Mouse (Mus musculus) kidney, adult 2 months (tissue): Measurements from ENCODE around the gene Gpbar1. TPM values are rescaled to one million over a fixed set of nuclear protein-coding genes. Genes with fewer than 3 reads are reported as not detected.

ENCODE experiments used
- DNase-seq: peaks from one replicate; pipeline ENCODE4 v3.0.0; 2021
- H3K27ac ChIP-seq: fragments of 200-500 bp; 2 replicates; pipeline ENCODE4 v1.5.1; 2012; ENCODE audit warnings: low read depth, low read length, control low read depth, inconsistent platforms; ENCODE audit not compliant: insufficient read depth
- H3K27me3 ChIP-seq: fragments of 200-500 bp; replicated peaks from 2 replicates; pipeline ENCODE4 v1.6.1; 2012; ENCODE audit warnings: mild to moderate bottlenecking, moderate library complexity, low read length, inconsistent platforms; ENCODE audit not compliant: control insufficient read depth, insufficient read depth
- H3K36me3 ChIP-seq: fragments of 200-500 bp; 2 replicates; pipeline ENCODE4 v1.6.1; 2012; ENCODE audit warnings: mild to moderate bottlenecking, moderate library complexity, low read length, inconsistent platforms; ENCODE audit not compliant: control insufficient read depth, insufficient read depth
- H3K4me1 ChIP-seq: fragments of 200-500 bp; 2 replicates; pipeline ENCODE4 v1.6.1; 2011; ENCODE audit warnings: low read length; ENCODE audit not compliant: control insufficient read depth, insufficient read depth
- H3K4me3 ChIP-seq: fragments of 200-500 bp; 2 replicates; pipeline ENCODE4 v1.5.1; 2011; ENCODE audit warnings: mild to moderate bottlenecking, low read depth, low read length, control low read depth; ENCODE audit not compliant: insufficient read depth
- CTCF ChIP-seq: fragments of 200-500 bp; conservative IDR thresholded peaks from 2 replicates; pipeline ENCODE4 v1.5.1; 2011; ENCODE audit warnings: low read depth, mild to moderate bottlenecking, control low read depth, low read length, moderate library complexity, mixed read lengths; ENCODE audit not compliant: insufficient read depth, insufficient read length
- POLR2A ChIP-seq: fragments of 200-500 bp; IDR thresholded peaks from one replicate; pipeline ENCODE4 v1.6.1; 2011; ENCODE audit warnings: low read depth, low read length, control low read depth
- WGBS: fragments of 180-500 bp; shearing (Covaris S2); methylation state at CpG from one replicate; pipeline ENCODE4 v1.1.7; 2018; 5-methylcytosine and 5-hydroxymethylcytosine counted together
- polyA plus RNA-seq: library from polyadenylated mRNA; depleted of rRNA; stranded (reverse); fragments of >200 nt; gene quantifications from 2 replicates; pipeline ENCODE4 v1.2.3, GENCODE M21; 2012

Gpbar1 gene
- polyA plus RNA-seq, 1 experiment: 0.20 TPM

GRCm38 (mm10) chr1:74255704-74256345, 22.5 kb upstream of the Gpbar1 start:
- H3K27me3 ChIP-seq: no peaks in the 10 kb centered on the region
- DNase-seq: no peak
- WGBS: 95% methylated on average over 8 of the region's 8 CpGs
- H3K36me3 ChIP-seq: peaks cover 21% of the 10 kb centered on the region
- TF ChIP-seq CTCF: no peak
- TF ChIP-seq POLR2A: no peak
- no peaks in the 10 kb centered on the region for H3K4me1 ChIP-seq
- H3K27ac ChIP-seq: no peak overlapping the region
- no peak overlapping the region for H3K4me3 ChIP-seq

GRCm38 (mm10) chr1:74256782-74257181, 21.6 kb upstream of the Gpbar1 start:
- no peak for DNase-seq
- Histone ChIP-seq H3K27me3 (no peaks in the 10 kb centered on the region), H3K36me3 (peaks cover 18% of the 10 kb centered on the region), H3K27ac (no peak overlapping the region), H3K4me1 (no peaks in the 10 kb centered on the region), H3K4me3 (no peak overlapping the region)
- no peak for TF ChIP-seq POLR2A
- no peak for TF ChIP-seq CTCF
- 84% methylated on average over 4 of the region's 4 CpGs for WGBS

- Histone ChIP-seq H3K27ac (no peak overlapping the region), H3K27me3 (no peaks in the 10 kb centered on the region), H3K36me3 (peaks cover 6% of the 10 kb centered on the region; the same call in 1 of the 2 replicates), H3K4me3 (no peak overlapping the region), H3K4me1 (no peaks in the 10 kb centered on the region)
- DNase-seq: no peak
- no peak for TF ChIP-seq POLR2A
- TF ChIP-seq CTCF: no peak
- 68% methylated on average over 6 of the region's 6 CpGs for WGBS
Measured at GRCm38 (mm10) chr1:74262510-74262909, 15.8 kb upstream of the Gpbar1 start.

GRCm38 (mm10) chr1:74268750-74269149, 9.6 kb upstream of the Gpbar1 start:
- H3K36me3 ChIP-seq: no peaks in the 10 kb centered on the region; the same call in 1 of the 2 replicates
- no peaks in the 10 kb centered on the region for H3K27me3 ChIP-seq
- no peaks in the 10 kb centered on the region for H3K4me1 ChIP-seq
- 85% methylated on average over 8 of the region's 8 CpGs for WGBS
- no peak overlapping the region for H3K4me3 ChIP-seq
- H3K27ac ChIP-seq: no peak overlapping the region
- no peak for DNase-seq
- TF ChIP-seq CTCF (no peak), POLR2A (no peak)

GRCm38 (mm10) chr1:74271659-74272058, 6.7 kb upstream of the Gpbar1 start:
- 75% methylated on average over 4 of the region's 4 CpGs for WGBS
- Histone ChIP-seq H3K4me1 (no peaks in the 10 kb centered on the region), H3K36me3 (no peaks in the 10 kb centered on the region; the same call in 1 of the 2 replicates), H3K27me3 (no peaks in the 10 kb centered on the region), H3K27ac (no peak overlapping the region), H3K4me3 (no peak overlapping the region)
- TF ChIP-seq POLR2A: no peak
- no peak for TF ChIP-seq CTCF
- no peak for DNase-seq

GRCm38 (mm10) chr1:74275015-74275414, 3.3 kb upstream of the Gpbar1 start:
- 35% methylated on average over 9 of the region's 9 CpGs for WGBS
- TF ChIP-seq POLR2A: no peak
- Histone ChIP-seq H3K27ac (no peak overlapping the region), H3K36me3 (no peaks in the 10 kb centered on the region), H3K4me3 (no peak overlapping the region), H3K4me1 (no peaks in the 10 kb centered on the region; the same call in 1 of the 2 replicates), H3K27me3 (no peaks in the 10 kb centered on the region)
- no peak for DNase-seq

- Histone ChIP-seq H3K27me3 (no peaks in the 10 kb centered on the region), H3K4me3 (no peak overlapping the region), H3K4me1 (no peaks in the 10 kb centered on the region; the same call in 1 of the 2 replicates), H3K36me3 (peaks cover 3% of the 10 kb centered on the region; the same call in 1 of the 2 replicates), H3K27ac (no peak overlapping the region)
- 69% methylated on average over 6 of the region's 6 CpGs for WGBS
- TF ChIP-seq POLR2A (no peak), CTCF (no peak)
- DNase-seq: no peak
Measured at GRCm38 (mm10) chr1:74277041-74277440, 1.3 kb upstream of the Gpbar1 start.
